Mouse (Mus musculus) retina, postnatal 1 day (tissue): ENCODE measurements around the gene Sprr2a2.
"Not testable (repeated sequence)": the region's sequence is repeated elsewhere in the genome, so short reads cannot be mapped to it uniquely, and the experiment has no call there.

ENCODE experiments used
- DNase-seq: peaks from one replicate; pipeline ENCODE4 v3.0.0-alpha.2; 2012

Sprr2a2 gene

DNA sequence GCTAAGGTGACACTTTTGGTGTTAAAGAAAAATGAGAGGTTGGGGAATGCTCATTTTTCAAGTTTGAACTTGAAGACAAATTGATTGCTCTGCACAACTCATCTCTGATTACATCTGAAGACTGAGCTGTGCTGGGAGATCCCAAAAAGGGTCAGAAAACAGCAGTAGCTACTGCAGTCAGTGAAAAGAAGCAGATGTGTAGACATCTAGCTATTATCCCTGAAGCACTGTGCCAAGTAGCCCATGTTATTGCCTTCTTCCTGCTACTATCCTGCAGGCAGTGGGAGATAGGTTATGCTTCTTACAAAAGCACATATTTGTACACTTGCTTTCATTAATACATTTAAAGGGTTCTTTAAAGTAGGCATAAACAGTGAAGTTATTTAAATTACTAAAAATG, 63.9 kb downstream of the Sprr2a2 start:
- DNase-seq, result not testable (repeated sequence)

DNA sequence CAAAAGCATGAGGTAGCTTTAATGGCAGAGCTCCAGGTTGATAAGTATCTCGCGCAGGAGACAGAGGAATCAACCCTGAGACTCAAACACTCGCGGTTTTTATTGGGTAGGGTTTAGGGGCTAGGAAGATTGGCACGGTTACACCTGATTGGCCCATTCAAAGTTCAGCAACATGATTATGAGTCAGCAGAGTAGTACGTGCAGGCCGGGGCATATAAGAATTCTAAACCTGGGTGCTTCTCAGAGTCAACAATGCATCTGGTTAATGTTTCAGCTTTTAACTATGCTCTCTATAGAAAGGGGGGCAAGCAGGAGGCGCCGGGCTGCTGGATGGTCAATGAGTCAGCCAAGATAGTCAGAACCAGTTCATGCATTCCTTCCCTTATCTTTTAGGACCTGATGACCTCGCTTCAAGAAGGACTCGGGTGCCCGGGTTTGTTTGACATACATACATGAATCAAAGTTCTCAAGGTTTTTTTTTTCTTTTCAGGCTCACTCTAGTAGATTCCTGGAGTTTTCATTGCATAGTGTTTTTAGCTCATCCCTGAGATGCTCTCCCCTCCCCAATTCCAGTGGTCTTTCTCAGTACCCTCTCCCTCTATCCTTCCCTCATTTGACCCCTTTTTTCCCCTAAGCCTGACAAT, 65.4 kb downstream of the Sprr2a2 start:
- DNase-seq, result not testable (repeated sequence)

DNA sequence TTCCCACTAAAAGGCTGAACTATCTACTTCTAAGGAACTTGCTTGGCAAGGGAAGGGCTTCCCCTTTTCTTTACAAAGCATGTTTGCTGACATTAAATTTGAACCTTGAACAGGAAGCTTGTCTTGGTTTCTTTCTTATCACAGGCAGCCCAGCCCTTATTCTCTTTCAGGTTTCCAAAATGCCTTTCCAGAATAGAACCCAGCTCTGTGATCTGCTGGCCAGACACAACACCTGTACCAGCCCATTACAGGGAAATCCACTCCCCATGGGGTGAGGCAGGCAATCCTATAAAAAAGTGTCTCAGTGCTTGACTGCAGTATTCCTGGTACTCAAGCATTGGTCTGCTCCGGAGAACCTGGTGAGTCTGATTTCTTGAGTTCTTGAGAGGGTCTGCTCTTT, 69.4 kb downstream of the Sprr2a2 start, which contains the start of gene Sprr2a3:
Gene Sprr2a3, plus strand, starts transcription at position 317 of the 400 bp plus-strand sequence.
- DNase-seq, result not testable (repeated sequence)

DNA sequence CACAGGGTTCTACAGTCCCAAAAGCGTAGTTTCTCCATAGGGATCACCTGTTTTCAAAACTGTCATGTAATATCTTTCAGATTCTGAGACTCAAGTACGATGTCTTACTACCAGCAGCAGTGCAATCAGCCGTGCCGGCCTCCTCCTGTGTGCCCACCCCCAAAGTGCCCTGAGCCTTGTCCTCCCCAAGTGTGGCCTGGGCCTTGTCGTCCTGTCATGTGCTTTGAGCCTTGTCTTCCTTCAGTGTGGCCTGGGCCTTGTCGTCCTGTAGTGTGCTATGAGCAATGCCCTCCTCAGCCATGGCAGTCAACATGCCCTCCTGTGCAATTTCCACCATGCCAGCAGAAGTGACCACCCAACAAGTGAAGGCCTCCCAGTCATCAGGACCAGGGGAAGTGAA, 72.8 kb downstream of the Sprr2a2 start:
- not testable (repeated sequence) for DNase-seq
